Mouse (Mus musculus) spleen, postnatal 14 days (tissue): ENCODE measurements around the gene Kcnk1.

Experiments
- DNase-seq, 2 experiments: peaks; one replicate each; pipeline ENCODE4 v3.0.0; 2021 to 2022; ENCODE audit warnings: low spot score in 2 of 2

Kcnk1 gene

GRCm38 (mm10) chr8:125996031-125996839, 1.3 kb downstream of the Kcnk1 start:
- no peak for DNase-seq

- DNase-seq, result no peak
Observed at GRCm38 (mm10) chr8:125996980-125997379, 2.0 kb downstream of the Kcnk1 start.

- DNase-seq, result no peak
Observed at GRCm38 (mm10) chr8:125997550-125997949, 2.6 kb downstream of the Kcnk1 start.

GRCm38 (mm10) chr8:125999842-126000395, 4.9 kb downstream of the Kcnk1 start:
- DNase-seq, result no peak

GRCm38 (mm10) chr8:126003546-126003945, 8.6 kb downstream of the Kcnk1 start:
- DNase-seq, result no peak

GRCm38 (mm10) chr8:126004953-126005352, 10.0 kb downstream of the Kcnk1 start:
- no peak for DNase-seq

- DNase-seq, result no peak
Observed at GRCm38 (mm10) chr8:126006310-126006990, 11.5 kb downstream of the Kcnk1 start.

- no peak for DNase-seq
Observed at GRCm38 (mm10) chr8:126007538-126008330, 12.8 kb downstream of the Kcnk1 start.

GRCm38 (mm10) chr8:126008945-126009344, 14.0 kb downstream of the Kcnk1 start:
- no peak for DNase-seq

GRCm38 (mm10) chr8:126010900-126011299, 15.9 kb downstream of the Kcnk1 start:
- DNase-seq, result no peak

GRCm38 (mm10) chr8:126012334-126012733, 17.4 kb downstream of the Kcnk1 start:
- no peak for DNase-seq

GRCm38 (mm10) chr8:126013646-126014045, 18.7 kb downstream of the Kcnk1 start:
- DNase-seq, result no peak

GRCm38 (mm10) chr8:126021932-126022331, 27.0 kb downstream of the Kcnk1 start:
- no peak for DNase-seq

GRCm38 (mm10) chr8:126023706-126024305, 28.8 kb downstream of the Kcnk1 start:
- no peak for DNase-seq

- no peak for DNase-seq
Observed at GRCm38 (mm10) chr8:126024891-126025290, 29.9 kb downstream of the Kcnk1 start.

- DNase-seq, result no peak
Observed at GRCm38 (mm10) chr8:126026121-126026520, 31.2 kb downstream of the Kcnk1 start.

GRCm38 (mm10) chr8:126026584-126026983, 31.6 kb downstream of the Kcnk1 start:
- no peak for DNase-seq

- DNase-seq, result no peak
Observed at GRCm38 (mm10) chr8:126027486-126027885, 32.5 kb downstream of the Kcnk1 start.

GRCm38 (mm10) chr8:126028941-126029340, 34.0 kb downstream of the Kcnk1 start:
- no peak for DNase-seq

- no peak for DNase-seq
Observed at GRCm38 (mm10) chr8:126032776-126033175, 37.8 kb downstream of the Kcnk1 start.

- no peak for DNase-seq
Observed at GRCm38 (mm10) chr8:126035046-126035445, 40.1 kb downstream of the Kcnk1 start.

- DNase-seq, result no peak
Observed at GRCm38 (mm10) chr8:126036340-126036739, 41.4 kb downstream of the Kcnk1 start.
